Mouse (Mus musculus) MN1 (cell line): ENCODE measurements at regions not wholly inside any gene's neighbourhood (a gene's known extent, or its start where the extent isn't known, plus 50 kb on each side); places are given as distances from the start of the nearest gene placed in this dataset.
"Not testable (repeated sequence)": the region's sequence is repeated elsewhere in the genome, so short reads cannot be mapped to it uniquely, and the experiment has no call there.

Experiments
- DNase-seq: peaks from one replicate; pipeline ENCODE4 v3.0.0-alpha.2; 2016; ENCODE audit warnings: low spot score

GRCm38 (mm10) chr17:31732176-31732880 is 54.7 kb downstream of the Cryaa start:
- no peak for DNase-seq

GRCm38 (mm10) chr17:31734521-31734920 is 56.9 kb downstream of the Cryaa start:
- DNase-seq: no peak

GRCm38 (mm10) chr17:31736716-31737115 is 59.1 kb downstream of the Cryaa start:
- DNase-seq: no peak

- DNase-seq: no peak
Observed at GRCm38 (mm10) chr17:31738249-31738648, 60.6 kb downstream of the Cryaa start.

- DNase-seq: no peak
Observed at GRCm38 (mm10) chr17:31739586-31739985, 62.0 kb downstream of the Cryaa start.

GRCm38 (mm10) chr17:31740059-31740458 is 62.5 kb downstream of the Cryaa start:
- DNase-seq: no peak

GRCm38 (mm10) chr17:31743656-31744055 is 66.0 kb downstream of the Cryaa start:
- DNase-seq: no peak

- DNase-seq: peak; percentile 23
Observed at GRCm38 (mm10) chr17:31746198-31747111, 68.8 kb downstream of the Cryaa start.

GRCm38 (mm10) chr17:31747563-31747962 is 70.0 kb downstream of the Cryaa start:
- DNase-seq: no peak

GRCm38 (mm10) chr17:31748158-31748557 is 70.6 kb downstream of the Cryaa start:
- DNase-seq: no peak

GRCm38 (mm10) chr17:31748971-31749370 is 71.4 kb downstream of the Cryaa start:
- no peak for DNase-seq

GRCm38 (mm10) chr17:31751262-31751661 is 73.7 kb downstream of the Cryaa start:
- DNase-seq: no peak

- DNase-seq: no peak
Observed at GRCm38 (mm10) chr17:31753113-31753858, 75.7 kb downstream of the Cryaa start.

GRCm38 (mm10) chr17:31753859-31754229 is 76.2 kb downstream of the Cryaa start:
- no peak for DNase-seq

- DNase-seq: no peak
Observed at GRCm38 (mm10) chr17:31760465-31760864, 82.9 kb downstream of the Cryaa start.

GRCm38 (mm10) chr17:31763078-31763477 is 85.5 kb downstream of the Cryaa start:
- no peak for DNase-seq

- DNase-seq: peak; percentile 93
Observed at GRCm38 (mm10) chr17:31766779-31767697, 88.6 kb downstream of the Sik1 start.

- DNase-seq: no peak
Observed at GRCm38 (mm10) chr17:31772201-31772820, 83.3 kb downstream of the Sik1 start.

- DNase-seq: not testable (repeated sequence)
Observed at GRCm38 (mm10) chr17:31773882-31774281, 81.7 kb downstream of the Sik1 start.

GRCm38 (mm10) chr17:31775037-31775436 is 80.6 kb downstream of the Sik1 start:
- no peak for DNase-seq

GRCm38 (mm10) chr17:31775966-31776365 is 79.6 kb downstream of the Sik1 start:
- DNase-seq: no peak
